Mouse (Mus musculus) heart, embryonic 14.5 days (tissue): ENCODE data around the gene Lhfpl1. TPM values are rescaled to one million over a fixed set of nuclear protein-coding genes. Genes with fewer than 3 reads are reported as not detected.

Experiments
- ATAC-seq: fragments of 200-750 bp; cut with Nextera tagmentation; 2 replicates; pipeline ENCODE4 v1.8.0; 2017; ENCODE audit warnings: low read depth, moderate TSS enrichment; ENCODE audit not compliant: insufficient number of reproducible peaks, insufficient read depth, low FRiP score
- H3K27ac ChIP-seq, 2 experiments: fragments of 200-500 bp in 1 of 2; fragments of 300-500 bp in 1 of 2; sonication (generic) in 1 of 2; replicated peaks in 1 of 2; 2 replicates each; pipeline ENCODE4 v1.5.1; 2012 to 2014; ENCODE audit warnings: low read depth in 2 of 2, low read length in 2 of 2, control low read depth in 1 of 2, mild to moderate bottlenecking in 1 of 2, mixed read lengths in 1 of 2; ENCODE audit not compliant: control insufficient read depth in 1 of 2, insufficient read depth in 1 of 2
- H3K27me3 ChIP-seq: fragments of 300-500 bp; sonication (generic); 2 replicates; pipeline ENCODE4 v1.6.1; 2014; ENCODE audit warnings: mild to moderate bottlenecking, low read length, control low read depth; ENCODE audit not compliant: control insufficient read depth, insufficient read depth
- H3K36me3 ChIP-seq: fragments of 300-500 bp; sonication (generic); 2 replicates; pipeline ENCODE4 v1.6.1; 2014; ENCODE audit warnings: mild to moderate bottlenecking, control low read depth, low read length, mixed read lengths; ENCODE audit not compliant: control insufficient read depth, insufficient read depth
- H3K4me1 ChIP-seq, 2 experiments: fragments of 200-500 bp in 1 of 2; fragments of 300-500 bp in 1 of 2; sonication (generic) in 1 of 2; 2 replicates each; pipeline ENCODE4 v1.6.1; 2012 to 2014; ENCODE audit warnings: low read length in 2 of 2, control low read depth in 1 of 2, mixed read lengths in 1 of 2; ENCODE audit not compliant: control insufficient read depth in 2 of 2, insufficient read depth in 2 of 2
- H3K4me2 ChIP-seq: fragments of 300-500 bp; sonication (generic); 2 replicates; pipeline ENCODE4 v1.6.1; 2014; ENCODE audit warnings: mild to moderate bottlenecking, low read length
- H3K4me3 ChIP-seq, 2 experiments: fragments of 200-500 bp in 1 of 2; fragments of 300-500 bp in 1 of 2; sonication (generic) in 1 of 2; 2 replicates each; pipeline ENCODE4 v1.5.1; 2012 to 2014; ENCODE audit warnings: low read length in 2 of 2, mild to moderate bottlenecking in 2 of 2, control low read depth in 1 of 2, low read depth in 1 of 2, moderate library complexity in 1 of 2; ENCODE audit not compliant: control insufficient read depth in 1 of 2, insufficient read depth in 1 of 2
- H3K9ac ChIP-seq: fragments of 300-500 bp; sonication (generic); 2 replicates; pipeline ENCODE4 v1.6.1; 2014; ENCODE audit warnings: mild to moderate bottlenecking, low read length
- H3K9me3 ChIP-seq: fragments of 300-500 bp; sonication (generic); 2 replicates; pipeline ENCODE4 v1.6.1; 2016; ENCODE audit warnings: low read length, control low read depth; ENCODE audit not compliant: control insufficient read depth
- WGBS: fragments of 180-500 bp; shearing (Covaris S2); extraction: QIAGEN DNeasy Blood & Tissue Kit; methylation state at CpG from one replicate; pipeline ENCODE4 v1.1.7; 2014; 5-methylcytosine and 5-hydroxymethylcytosine counted together
- polyA plus RNA-seq: library from polyadenylated mRNA; unstranded; fragments of >200 nt; fragmentation: Nextera tagmentation; extraction: Ambion mirVana; gene quantifications from 2 replicates; pipeline ENCODE4 v1.2.1, GENCODE M21; 2014

Gene Lhfpl1
- polyA plus RNA-seq, 1 experiment from 2014 or later, result 0.19 TPM

DNA sequence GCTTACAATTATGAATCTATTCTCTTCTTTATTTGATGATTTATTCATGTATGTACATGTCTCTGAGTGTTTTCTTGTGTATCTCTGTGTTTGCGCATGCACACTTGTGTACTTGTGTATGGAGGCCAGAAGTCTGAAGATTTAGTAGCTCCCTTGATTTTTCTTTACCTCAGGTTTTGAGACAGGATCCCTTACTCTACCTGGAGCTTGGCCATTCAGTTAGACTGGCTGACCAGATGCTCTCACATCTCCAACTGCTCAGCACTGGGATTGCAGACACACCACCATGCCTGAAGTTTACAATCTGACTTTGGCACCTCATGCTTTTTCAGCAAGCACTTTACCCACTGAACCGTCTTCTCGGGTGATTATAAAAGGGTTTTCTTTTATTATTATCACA, 76.7 kb downstream of the Lhfpl1 start:
- Histone ChIP-seq H3K4me2 (no peak overlapping the region), H3K4me3 (no peak overlapping the region), H3K27ac (no peak overlapping the region), H3K9me3 (no peaks in the 10 kb centered on the region), H3K36me3 (no peaks in the 10 kb centered on the region), H3K4me1 (no peaks in the 10 kb centered on the region), H3K9ac (no peak overlapping the region), H3K27me3 (no peaks in the 10 kb centered on the region)
- no peak for ATAC-seq
- WGBS, result 73% methylated on average over 3 of the region's 3 CpGs

DNA sequence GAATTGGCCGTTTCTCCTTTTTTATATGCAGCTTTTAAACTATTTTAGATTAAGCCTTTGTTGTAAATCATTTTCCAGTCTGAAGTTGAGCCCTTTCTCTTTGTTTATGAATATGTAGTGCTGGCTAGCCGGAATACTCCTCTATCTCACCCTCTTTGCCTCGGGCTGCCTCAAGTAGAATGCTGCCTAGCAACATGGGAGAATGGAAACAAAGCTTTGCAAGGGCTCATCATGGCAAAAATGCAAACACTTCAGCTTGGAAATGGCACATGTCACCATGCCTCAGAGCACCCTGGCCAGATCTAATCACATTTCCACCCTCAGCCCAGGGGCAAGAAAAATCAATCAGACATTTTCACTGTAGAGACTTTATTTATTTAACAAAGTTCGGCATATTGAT, 77.1 kb downstream of the Lhfpl1 start:
- Histone ChIP-seq H3K27ac (no peak overlapping the region), H3K9me3 (no peaks in the 10 kb centered on the region), H3K36me3 (no peaks in the 10 kb centered on the region), H3K27me3 (no peaks in the 10 kb centered on the region), H3K9ac (no peak overlapping the region), H3K4me2 (no peak overlapping the region), H3K4me1 (no peaks in the 10 kb centered on the region), H3K4me3 (no peak overlapping the region)
- no peak for ATAC-seq
- WGBS, result 49% methylated on average over 4 of the region's 4 CpGs

DNA sequence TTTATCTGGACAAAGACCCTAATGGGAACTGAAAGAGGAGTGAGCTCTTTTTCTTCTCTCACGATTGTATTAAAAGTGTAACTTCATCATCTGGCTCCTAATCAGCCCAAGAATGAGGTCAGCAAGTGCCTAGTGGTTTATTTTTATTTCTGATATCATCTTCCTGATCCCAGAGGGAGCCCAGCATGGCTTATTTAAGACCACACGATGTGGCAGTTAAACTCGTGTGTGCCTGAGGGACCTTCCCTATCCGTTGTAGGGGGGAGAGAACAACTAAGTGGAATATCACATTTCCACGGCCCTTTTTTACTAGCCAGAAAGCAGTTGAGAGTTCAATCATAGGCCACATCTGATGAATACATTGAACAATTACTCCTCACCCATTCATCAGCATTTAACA, 87.1 kb downstream of the Lhfpl1 start:
- Histone ChIP-seq H3K36me3 (no peaks in the 10 kb centered on the region), H3K4me1 (no peaks in the 10 kb centered on the region), H3K4me3 (no peak overlapping the region), H3K27me3 (no peaks in the 10 kb centered on the region), H3K9ac (no peak overlapping the region), H3K27ac (no peak overlapping the region), H3K9me3 (no peaks in the 10 kb centered on the region), H3K4me2 (no peak overlapping the region)
- ATAC-seq, result no peak
- 26% methylated on average over 5 of the region's 5 CpGs for WGBS

Other genes starting within 250 kb of the Lhfpl1 start
- gene Amot, start 156.1 kb upstream of the Lhfpl1 start, polyA plus RNA-seq, result 5.1 and 5.8 TPM in 2 replicates